Mouse (Mus musculus) limb, embryonic 11.5 days (tissue): ENCODE data around the gene Pde4d. TPM values are rescaled to one million over a fixed set of nuclear protein-coding genes. Genes with fewer than 3 reads are reported as not detected.

Experiments
- ATAC-seq: fragments of 200-750 bp; cut with Nextera tagmentation; 2 replicates; pipeline ENCODE4 v1.8.0; 2017; ENCODE audit warnings: low read depth; ENCODE audit not compliant: insufficient number of reproducible peaks, low FRiP score, low TSS enrichment
- DNase-seq: peaks from one replicate; pipeline ENCODE4 v3.0.0-alpha.2; 2015; ENCODE audit warnings: low spot score
- H3K27ac ChIP-seq: fragments of 300-500 bp; sonication (generic); replicated peaks from 2 replicates; pipeline ENCODE4 v1.5.1; 2014; ENCODE audit warnings: low read depth, mild to moderate bottlenecking, low read length
- H3K27me3 ChIP-seq: fragments of 300-500 bp; sonication (generic); 2 replicates; pipeline ENCODE4 v1.6.1; 2014; ENCODE audit warnings: mild to moderate bottlenecking, low read length, mixed read lengths; ENCODE audit not compliant: control insufficient read depth, insufficient read depth
- H3K36me3 ChIP-seq: fragments of 300-500 bp; sonication (generic); 2 replicates; pipeline ENCODE4 v1.6.1; 2014; ENCODE audit warnings: mild to moderate bottlenecking, low read length, moderate library complexity, mixed read lengths; ENCODE audit not compliant: control insufficient read depth, insufficient read depth
- H3K4me1 ChIP-seq: fragments of 300-500 bp; sonication (generic); 2 replicates; pipeline ENCODE4 v1.6.1; 2014; ENCODE audit warnings: low read length, mixed read lengths; ENCODE audit not compliant: control insufficient read depth, insufficient read depth
- H3K4me2 ChIP-seq: fragments of 300-500 bp; sonication (generic); 2 replicates; pipeline ENCODE4 v1.6.1; 2014; ENCODE audit warnings: low read depth, mild to moderate bottlenecking, moderate library complexity; ENCODE audit not compliant: severe bottlenecking
- H3K4me3 ChIP-seq: fragments of 300-500 bp; sonication (generic); 2 replicates; pipeline ENCODE4 v1.5.1; 2014; ENCODE audit warnings: low read depth, low read length
- H3K9ac ChIP-seq: fragments of 300-500 bp; sonication (generic); 2 replicates; pipeline ENCODE4 v1.6.1; 2014; ENCODE audit warnings: mild to moderate bottlenecking, low read length
- H3K9me3 ChIP-seq: fragments of 300-500 bp; sonication (generic); 2 replicates; pipeline ENCODE4 v1.6.1; 2016; ENCODE audit warnings: low read length; ENCODE audit not compliant: control insufficient read depth
- WGBS: fragments of 180-500 bp; shearing (Covaris S2); extraction: QIAGEN DNeasy Blood & Tissue Kit; methylation state at CpG from one replicate; pipeline ENCODE4 v1.1.7; 2014; 5-methylcytosine and 5-hydroxymethylcytosine counted together
- polyA plus RNA-seq: library from polyadenylated mRNA; unstranded; fragments of >200 nt; fragmentation: Nextera tagmentation; extraction: Ambion mirVana; gene quantifications from 2 replicates; pipeline ENCODE4 v1.2.1, GENCODE M21; 2014

Gene Pde4d
- polyA plus RNA-seq, 1 experiment from 2014 or later = 13.3 TPM

DNA sequence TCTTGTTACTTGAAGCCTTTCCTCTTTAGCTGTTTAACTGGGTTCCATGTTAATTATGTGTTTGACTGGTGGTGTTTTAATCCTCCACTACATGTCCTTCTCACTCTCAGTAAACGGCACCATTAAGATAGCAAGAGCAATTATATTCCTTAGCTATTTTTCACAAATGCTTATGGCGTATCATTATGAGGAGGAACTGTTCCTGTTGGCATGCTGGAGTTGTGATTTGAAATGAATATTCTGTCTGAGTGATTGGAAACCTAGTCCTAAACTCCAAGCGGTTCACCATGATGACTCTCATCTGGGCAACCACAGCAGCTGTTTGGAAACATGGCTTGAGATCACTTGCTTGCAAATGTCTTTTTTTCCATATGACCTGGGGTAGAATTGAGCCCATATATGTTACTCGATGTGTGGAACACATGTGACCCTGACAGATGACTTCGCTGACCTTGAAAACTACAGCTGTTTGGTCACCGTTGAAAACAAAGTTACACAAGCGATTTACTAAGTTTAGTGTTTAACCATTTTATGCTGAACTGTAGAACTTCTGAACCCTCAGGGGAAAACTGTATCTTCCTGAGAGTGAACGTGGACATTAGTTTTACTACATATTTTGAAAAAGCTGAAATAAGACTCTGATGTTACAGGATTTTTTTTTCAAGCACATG, 1340.4 kb downstream of the Pde4d start:
- H3K9me3 ChIP-seq = no peaks in the 10 kb centered on the region
- ATAC-seq (no peak), DNase-seq (no peak)
- H3K4me3 ChIP-seq = no peak overlapping the region
- H3K27ac ChIP-seq = no peak overlapping the region
- no peaks in the 10 kb centered on the region for H3K36me3 ChIP-seq
- H3K27me3 ChIP-seq = no peaks in the 10 kb centered on the region
- H3K9ac ChIP-seq = no peak overlapping the region
- H3K4me1 ChIP-seq = 0 out of 2 replicates have a peak, but pooled peaks cover 2% of the 10 kb centered on the region
- 79% methylated on average over 8 of the region's 8 CpGs for WGBS
- H3K4me2 ChIP-seq = no peak overlapping the region

DNA sequence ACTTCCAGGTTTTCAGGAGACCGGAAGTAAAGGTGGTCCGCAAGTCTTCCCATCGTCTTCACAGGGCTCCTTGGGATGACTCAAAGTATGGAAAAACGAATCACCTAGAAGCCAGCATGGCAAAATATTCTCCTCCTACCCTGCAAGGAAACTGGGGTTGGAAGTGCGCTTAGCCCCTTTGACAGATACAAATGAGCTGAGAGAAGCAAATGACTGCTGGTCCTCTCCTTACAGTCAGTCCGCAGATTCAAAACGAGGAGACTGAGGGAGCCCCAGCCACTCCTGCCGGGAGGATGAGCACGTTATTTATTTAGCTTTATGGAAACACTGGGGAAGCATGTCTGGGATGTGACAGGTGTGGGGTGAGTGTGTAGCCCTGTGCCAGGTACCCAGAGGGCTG, 1344.2 kb downstream of the Pde4d start:
- Histone ChIP-seq H3K4me1 (0 out of 2 replicates have a peak, but pooled peaks cover 2% of the 10 kb centered on the region), H3K4me3 (no peak overlapping the region), H3K9me3 (no peaks in the 10 kb centered on the region), H3K9ac (no peak overlapping the region), H3K27me3 (no peaks in the 10 kb centered on the region), H3K4me2 (no peak overlapping the region), H3K27ac (no peak overlapping the region), H3K36me3 (no peaks in the 10 kb centered on the region)
- WGBS = 62% methylated on average over 9 of the region's 9 CpGs
- ATAC-seq = no peak
- DNase-seq = no peak

- 58% methylated on average over 4 of the region's 4 CpGs for WGBS
- Histone ChIP-seq H3K9ac (no peak overlapping the region), H3K36me3 (no peaks in the 10 kb centered on the region), H3K4me2 (no peak overlapping the region), H3K27ac (no peak overlapping the region), H3K27me3 (no peaks in the 10 kb centered on the region), H3K4me3 (no peak overlapping the region), H3K4me1 (no peaks in the 10 kb centered on the region), H3K9me3 (no peaks in the 10 kb centered on the region)
- ATAC-seq (no peak), DNase-seq (no peak)
These were observed 1348.9 kb downstream of the Pde4d start for GRCm38 (mm10) chr13:109798651-109799050.

DNA sequence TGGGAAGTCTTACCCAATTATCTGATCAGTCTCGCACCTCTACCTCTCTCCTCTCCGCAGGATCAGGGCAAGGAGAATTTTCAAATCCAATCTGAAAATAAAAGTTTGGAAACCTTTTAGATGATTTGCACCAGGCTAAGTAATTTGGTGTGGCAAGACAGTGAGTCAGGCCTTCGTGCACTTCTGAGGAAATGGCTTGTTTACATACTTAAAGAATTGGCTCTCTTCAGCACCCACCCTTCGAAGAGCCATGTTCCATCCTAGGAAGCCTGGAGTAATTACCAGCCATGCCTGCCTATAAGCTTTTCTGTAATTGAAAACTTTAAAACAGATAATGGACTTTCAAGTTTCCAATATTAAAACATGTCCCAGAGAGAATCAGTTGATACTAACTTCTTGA, 1352.5 kb downstream of the Pde4d start:
- Histone ChIP-seq H3K4me3 (no peak overlapping the region), H3K9ac (no peak overlapping the region), H3K27me3 (no peaks in the 10 kb centered on the region), H3K4me1 (no peaks in the 10 kb centered on the region), H3K36me3 (no peaks in the 10 kb centered on the region), H3K27ac (no peak overlapping the region), H3K9me3 (no peaks in the 10 kb centered on the region), H3K4me2 (no peak overlapping the region)
- DNase-seq (no peak), ATAC-seq (no peak)
- WGBS = 58% methylated on average over 4 of the region's 4 CpGs

GRCm38 (mm10) chr13:109806193-109806966, 1356.6 kb downstream of the Pde4d start:
- no peaks in the 10 kb centered on the region for H3K36me3 ChIP-seq
- ATAC-seq (no peak), DNase-seq (no peak)
- H3K4me1 ChIP-seq = no peaks in the 10 kb centered on the region
- H3K4me3 ChIP-seq = no peak overlapping the region
- 90% methylated on average over 5 of the region's 5 CpGs for WGBS
- no peak overlapping the region for H3K27ac ChIP-seq
- H3K4me2 ChIP-seq = no peak overlapping the region
- no peak overlapping the region for H3K9ac ChIP-seq
- no peaks in the 10 kb centered on the region for H3K27me3 ChIP-seq
- H3K9me3 ChIP-seq = no peaks in the 10 kb centered on the region

- Histone ChIP-seq H3K36me3 (no peaks in the 10 kb centered on the region), H3K9me3 (no peaks in the 10 kb centered on the region), H3K4me3 (no peak overlapping the region), H3K27me3 (no peaks in the 10 kb centered on the region), H3K27ac (no peak overlapping the region), H3K9ac (no peak overlapping the region), H3K4me1 (no peaks in the 10 kb centered on the region), H3K4me2 (no peak overlapping the region)
- ATAC-seq = no peak
- no peak for DNase-seq
- WGBS = 84% methylated on average over 2 of the region's 2 CpGs
These were observed 1357.3 kb downstream of the Pde4d start for GRCm38 (mm10) chr13:109807036-109807435.

- Histone ChIP-seq H3K36me3 (no peaks in the 10 kb centered on the region), H3K27me3 (no peaks in the 10 kb centered on the region), H3K4me3 (no peak overlapping the region), H3K4me1 (no peaks in the 10 kb centered on the region), H3K4me2 (no peak overlapping the region), H3K9me3 (no peaks in the 10 kb centered on the region), H3K27ac (no peak overlapping the region), H3K9ac (no peak overlapping the region)
- no peak for DNase-seq
- WGBS = 60% methylated on average over 3 of the region's 3 CpGs
- no peak for ATAC-seq
These were observed 1357.7 kb downstream of the Pde4d start for GRCm38 (mm10) chr13:109807446-109807845.

DNA sequence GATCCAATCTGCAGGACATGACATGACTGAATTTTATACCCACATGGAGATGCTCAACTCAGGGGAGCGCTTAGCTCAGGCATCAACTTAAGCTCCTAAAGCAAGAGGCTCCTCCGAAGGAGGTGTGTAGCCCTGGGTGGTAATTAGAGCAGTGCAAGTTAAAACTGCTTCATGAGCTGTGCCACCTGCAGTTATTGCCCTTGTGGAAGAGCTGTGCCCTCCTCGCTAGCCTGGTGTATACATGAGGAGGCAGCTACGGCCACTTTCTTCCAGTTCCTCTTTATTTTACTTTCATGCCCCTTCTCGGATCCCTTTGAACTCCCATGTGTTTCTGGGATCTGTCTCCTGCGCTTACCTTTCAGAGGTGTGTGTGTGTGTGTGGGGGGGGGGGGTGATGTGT, 1358.3 kb downstream of the Pde4d start:
- 67% methylated on average over 6 of the region's 6 CpGs for WGBS
- H3K36me3 ChIP-seq = no peaks in the 10 kb centered on the region
- H3K9me3 ChIP-seq = no peaks in the 10 kb centered on the region
- H3K4me3 ChIP-seq = no peak overlapping the region
- no peak overlapping the region for H3K4me2 ChIP-seq
- H3K27ac ChIP-seq = no peak overlapping the region
- H3K9ac ChIP-seq = no peak overlapping the region
- no peaks in the 10 kb centered on the region for H3K4me1 ChIP-seq
- DNase-seq = no peak
- ATAC-seq = no peak
- no peaks in the 10 kb centered on the region for H3K27me3 ChIP-seq
